Mouse (Mus musculus) bone marrow macrophage, adult 2 months (primary cell): ENCODE measurements at regions not wholly inside any gene's neighbourhood (a gene's known extent, or its start where the extent isn't known, plus 50 kb on each side); places are given as distances from the start of the nearest gene placed in this dataset.

Experiments
- CTCF ChIP-seq: IDR thresholded peaks from 2 replicates; pipeline ENCODE4 v1.5.1; 2012; ENCODE audit warnings: low read depth, mild to moderate bottlenecking, low read length, moderate library complexity
- POLR2A ChIP-seq: IDR thresholded peaks from 2 replicates; pipeline ENCODE4 v1.6.1; 2012; ENCODE audit warnings: mild to moderate bottlenecking, low read depth, low read length, borderline replicate concordance

- no peak for TF ChIP-seq CTCF
- TF ChIP-seq POLR2A = no peak
Observed at GRCm38 (mm10) chr3:38174735-38175280, 309.8 kb downstream of the Ankrd50 start.
